Mouse (Mus musculus) testis, adult 2 months (tissue): ENCODE data around the gene Atf6. TPM values are rescaled to one million over a fixed set of nuclear protein-coding genes. Genes with fewer than 3 reads are reported as not detected.

ENCODE experiments used
- H3K27ac ChIP-seq: fragments of 200-500 bp; 2 replicates; pipeline ENCODE4 v1.5.1; 2012; ENCODE audit warnings: low read depth, low read length; ENCODE audit not compliant: control insufficient read depth, insufficient read depth
- H3K27me3 ChIP-seq: fragments of 200-500 bp; 2 replicates; pipeline ENCODE4 v1.6.1; 2012; ENCODE audit warnings: mild to moderate bottlenecking, low read length, moderate library complexity; ENCODE audit not compliant: control insufficient read depth, insufficient read depth
- H3K36me3 ChIP-seq: fragments of 200-500 bp; 2 replicates; pipeline ENCODE4 v1.6.1; 2012; ENCODE audit warnings: mild to moderate bottlenecking, low read length; ENCODE audit not compliant: control insufficient read depth, insufficient read depth
- H3K4me1 ChIP-seq: fragments of 200-500 bp; 2 replicates; pipeline ENCODE4 v1.6.1; 2012; ENCODE audit warnings: low read length; ENCODE audit not compliant: control insufficient read depth, insufficient read depth
- H3K4me3 ChIP-seq: fragments of 200-500 bp; 2 replicates; pipeline ENCODE4 v1.5.1; 2012; ENCODE audit warnings: low read depth, mild to moderate bottlenecking, low read length, moderate library complexity, mixed read lengths; ENCODE audit not compliant: control insufficient read depth
- CTCF ChIP-seq: fragments of 200-500 bp; IDR thresholded peaks from 2 replicates; pipeline ENCODE4 v1.5.1; 2012; ENCODE audit warnings: low read depth, mild to moderate bottlenecking, inconsistent platforms, low read length, moderate library complexity; ENCODE audit not compliant: control insufficient read depth, insufficient read depth, insufficient replicate concordance
- POLR2A ChIP-seq: fragments of 200-500 bp; IDR thresholded peaks from 2 replicates; pipeline ENCODE4 v1.6.1; 2012; ENCODE audit warnings: low read depth, mild to moderate bottlenecking, inconsistent platforms, low read length, moderate library complexity; ENCODE audit not compliant: control insufficient read depth
- polyA plus RNA-seq: library from polyadenylated mRNA; depleted of rRNA; stranded (reverse); fragments of >200 nt; gene quantifications from 2 replicates; pipeline ENCODE4 v1.2.3, GENCODE M21; 2012

The Atf6 gene
- polyA plus RNA-seq, 1 experiment, result 6.3 TPM

DNA sequence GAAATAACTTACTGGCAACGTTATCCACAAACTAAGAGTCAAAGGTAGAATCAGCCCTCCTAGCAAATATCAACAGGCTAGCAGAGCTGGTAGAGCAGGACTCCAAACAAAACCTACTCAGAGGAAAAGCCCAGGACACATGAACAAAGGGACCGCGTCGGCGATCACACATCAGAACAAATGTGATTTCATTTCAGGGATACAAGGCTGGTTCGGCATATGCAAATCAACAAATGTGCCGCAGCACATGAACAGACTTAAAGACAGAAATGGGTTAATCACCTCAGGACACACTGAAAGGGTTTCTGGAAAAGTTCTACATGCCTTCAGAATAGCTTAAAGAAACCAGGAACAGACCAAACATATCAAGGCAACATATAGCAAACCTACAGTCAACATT is 155.8 kb downstream of the Atf6 start:
- Histone ChIP-seq H3K4me1 (no peaks in the 10 kb centered on the region), H3K36me3 (peaks cover 1% of the 10 kb centered on the region; the same call in 1 of the 2 replicates), H3K27ac (no peak overlapping the region), H3K4me3 (no peak overlapping the region), H3K27me3 (no peaks in the 10 kb centered on the region)
- TF ChIP-seq CTCF (no peak), POLR2A (no peak)

DNA sequence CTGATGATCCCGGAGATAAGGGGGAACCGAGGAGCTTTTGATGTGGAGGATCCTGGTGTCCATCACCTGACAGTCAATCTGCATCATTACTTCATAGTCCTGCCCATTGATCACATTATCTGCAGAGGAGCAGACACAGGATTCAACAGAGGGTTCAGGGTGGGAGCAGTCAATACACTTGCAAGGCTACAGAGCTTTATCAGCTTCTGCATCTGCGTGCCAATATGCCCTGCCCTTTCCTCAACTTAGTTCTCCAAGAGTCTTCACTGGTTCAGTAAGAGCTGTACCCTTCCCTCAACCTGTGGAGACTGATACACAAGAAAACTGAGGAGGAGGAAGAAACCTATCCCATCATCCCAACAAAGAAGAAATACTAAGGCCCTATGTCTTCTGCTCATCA is 157.6 kb downstream of the Atf6 start:
- no peak overlapping the region for H3K4me3 ChIP-seq
- no peaks in the 10 kb centered on the region for H3K27me3 ChIP-seq
- no peak overlapping the region for H3K27ac ChIP-seq
- peaks cover 1% of the 10 kb centered on the region; the same call in 1 of the 2 replicates for H3K36me3 ChIP-seq
- no peaks in the 10 kb centered on the region for H3K4me1 ChIP-seq
- TF ChIP-seq CTCF, result no peak

DNA sequence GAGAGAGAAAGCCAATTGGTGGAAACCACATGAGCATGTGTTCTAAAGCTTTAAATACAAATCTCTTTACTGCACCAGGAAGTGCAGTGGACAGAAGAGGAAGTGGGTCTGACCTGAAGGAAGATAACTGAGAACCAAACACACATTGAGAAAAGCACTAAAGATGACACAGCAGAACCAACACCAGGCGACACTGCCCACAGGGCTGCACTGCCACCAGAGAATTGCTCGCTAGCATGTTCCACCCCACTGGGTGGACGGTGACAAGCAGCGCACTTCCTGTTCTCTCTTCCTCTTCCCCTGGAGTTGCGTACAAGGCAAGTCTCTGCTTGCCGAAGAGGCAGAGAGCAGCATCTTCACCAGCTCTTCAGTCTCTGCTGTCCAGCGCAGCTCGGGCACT is 158.1 kb downstream of the Atf6 start:
- no peak overlapping the region for H3K27ac ChIP-seq
- H3K36me3 ChIP-seq, result peaks cover 1% of the 10 kb centered on the region; the same call in 1 of the 2 replicates
- no peak overlapping the region for H3K4me3 ChIP-seq
- H3K27me3 ChIP-seq, result no peaks in the 10 kb centered on the region
- TF ChIP-seq POLR2A, result no peak
- no peak for TF ChIP-seq CTCF
- no peaks in the 10 kb centered on the region for H3K4me1 ChIP-seq

DNA sequence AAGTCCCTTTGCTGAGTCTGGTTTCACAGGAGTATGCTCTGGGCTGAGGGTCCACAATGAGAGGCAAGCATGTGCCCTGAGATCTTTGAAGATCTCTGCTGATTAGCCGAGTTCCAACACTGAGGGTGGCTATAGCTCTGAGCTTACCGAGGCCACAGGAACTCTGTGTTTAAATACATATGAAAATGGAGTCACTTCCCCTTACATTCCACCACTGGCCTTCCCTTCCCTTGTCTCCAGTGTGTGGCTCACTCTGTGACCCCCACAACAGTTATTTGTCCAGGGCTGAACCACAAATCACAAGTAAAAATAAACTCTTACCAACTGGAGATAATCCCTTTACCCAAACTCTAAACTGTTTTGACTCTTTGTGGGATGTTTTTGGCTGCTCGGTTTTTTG is 158.5 kb downstream of the Atf6 start:
- Histone ChIP-seq H3K4me3 (no peak overlapping the region), H3K4me1 (no peaks in the 10 kb centered on the region), H3K36me3 (peaks cover 1% of the 10 kb centered on the region; the same call in 1 of the 2 replicates), H3K27me3 (no peaks in the 10 kb centered on the region), H3K27ac (no peak overlapping the region; the same call in 1 of the 2 replicates)
- TF ChIP-seq CTCF (no peak), POLR2A (no peak)

DNA sequence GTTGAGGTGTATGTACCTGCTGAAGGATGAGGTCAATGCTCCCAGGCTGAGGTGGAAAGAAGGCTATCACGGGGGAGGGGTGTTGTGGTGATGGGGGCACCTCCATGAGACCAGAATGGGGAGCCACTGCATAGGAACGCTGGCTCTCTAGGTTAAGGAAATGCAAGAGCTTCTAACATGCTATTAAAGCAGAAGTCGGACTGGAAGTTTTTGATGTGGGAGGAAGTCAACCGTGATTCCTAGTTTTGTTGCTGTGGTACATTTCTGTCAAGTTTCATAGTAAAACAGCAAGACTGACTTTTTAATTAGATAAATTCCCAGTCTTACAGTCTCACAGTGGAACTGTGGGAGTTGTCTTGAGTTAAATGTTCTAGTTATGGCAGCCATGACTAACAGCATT is 161.5 kb downstream of the Atf6 start:
- Histone ChIP-seq H3K36me3 (peaks cover 1% of the 10 kb centered on the region; the same call in 1 of the 2 replicates), H3K4me1 (no peaks in the 10 kb centered on the region), H3K27me3 (no peaks in the 10 kb centered on the region), H3K27ac (no peak overlapping the region), H3K4me3 (no peak overlapping the region)
- TF ChIP-seq POLR2A (no peak), CTCF (no peak)

DNA sequence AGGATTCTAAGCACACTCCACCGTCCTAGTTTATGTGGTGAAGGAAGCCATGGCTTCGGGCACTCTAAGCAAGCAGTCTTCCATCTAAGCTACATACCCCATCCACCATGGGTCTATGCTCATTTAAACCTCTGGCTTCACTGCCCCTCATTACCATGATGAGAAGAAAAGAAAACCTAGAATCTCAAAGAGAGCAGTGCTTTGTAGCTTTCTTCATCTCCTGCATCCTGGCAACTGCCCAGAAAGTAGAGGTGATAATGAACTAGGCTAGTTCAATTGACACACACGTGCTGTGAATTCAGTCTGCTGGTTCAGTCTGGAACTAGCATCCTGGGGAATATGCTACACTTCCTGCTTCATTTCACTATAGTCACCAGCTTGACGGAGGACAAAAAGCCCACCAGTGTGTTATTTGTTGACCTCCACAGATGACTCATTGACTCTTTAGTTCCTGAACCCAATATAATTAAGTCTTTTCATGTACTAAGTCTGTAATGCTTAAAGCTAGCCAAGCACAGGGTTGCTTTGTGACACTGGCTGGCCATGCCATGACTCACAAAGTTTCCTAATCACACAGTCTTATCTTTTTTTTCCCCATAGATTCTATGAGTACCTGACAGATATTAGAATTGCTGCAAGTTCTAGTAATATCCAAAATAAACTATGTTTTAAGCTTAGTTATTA is 162.5 kb downstream of the Atf6 start:
- no peaks in the 10 kb centered on the region for H3K27me3 ChIP-seq
- no peaks in the 10 kb centered on the region for H3K4me1 ChIP-seq
- no peak overlapping the region for H3K4me3 ChIP-seq
- H3K36me3 ChIP-seq, result peaks cover 1% of the 10 kb centered on the region; the same call in 1 of the 2 replicates
- H3K27ac ChIP-seq, result no peak overlapping the region
- TF ChIP-seq CTCF (no peak), POLR2A (no peak)

DNA sequence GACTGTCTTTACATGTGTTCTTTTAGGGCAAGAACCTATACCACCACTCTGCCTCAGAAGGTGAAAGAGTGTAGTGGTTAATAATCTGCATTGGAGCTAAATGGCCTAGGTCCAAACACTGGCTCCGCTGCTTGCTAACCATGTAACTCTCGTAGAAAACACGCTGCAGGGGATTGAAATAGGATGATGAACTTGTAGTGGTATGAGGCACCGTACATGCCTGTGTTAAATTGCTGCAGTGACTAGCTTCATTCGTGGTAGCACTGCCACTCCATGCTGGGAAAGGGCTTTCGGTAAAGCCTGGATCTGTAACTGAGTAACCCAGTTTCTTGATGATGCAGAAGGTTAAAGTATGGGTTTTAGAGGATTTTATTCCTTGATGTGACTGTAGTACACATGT is 163.5 kb downstream of the Atf6 start:
- peaks cover 1% of the 10 kb centered on the region; the same call in 1 of the 2 replicates for H3K36me3 ChIP-seq
- H3K4me1 ChIP-seq, result no peaks in the 10 kb centered on the region
- no peaks in the 10 kb centered on the region for H3K27me3 ChIP-seq

More for the DNA sequence above, 163.5 kb downstream of the Atf6 start:
- Histone ChIP-seq H3K27ac (no peak overlapping the region), H3K4me3 (no peak overlapping the region)
- no peak for TF ChIP-seq CTCF
